Mouse (Mus musculus): ENCODE data around the gene Dis3l2.

Gene Dis3l2

DNA sequence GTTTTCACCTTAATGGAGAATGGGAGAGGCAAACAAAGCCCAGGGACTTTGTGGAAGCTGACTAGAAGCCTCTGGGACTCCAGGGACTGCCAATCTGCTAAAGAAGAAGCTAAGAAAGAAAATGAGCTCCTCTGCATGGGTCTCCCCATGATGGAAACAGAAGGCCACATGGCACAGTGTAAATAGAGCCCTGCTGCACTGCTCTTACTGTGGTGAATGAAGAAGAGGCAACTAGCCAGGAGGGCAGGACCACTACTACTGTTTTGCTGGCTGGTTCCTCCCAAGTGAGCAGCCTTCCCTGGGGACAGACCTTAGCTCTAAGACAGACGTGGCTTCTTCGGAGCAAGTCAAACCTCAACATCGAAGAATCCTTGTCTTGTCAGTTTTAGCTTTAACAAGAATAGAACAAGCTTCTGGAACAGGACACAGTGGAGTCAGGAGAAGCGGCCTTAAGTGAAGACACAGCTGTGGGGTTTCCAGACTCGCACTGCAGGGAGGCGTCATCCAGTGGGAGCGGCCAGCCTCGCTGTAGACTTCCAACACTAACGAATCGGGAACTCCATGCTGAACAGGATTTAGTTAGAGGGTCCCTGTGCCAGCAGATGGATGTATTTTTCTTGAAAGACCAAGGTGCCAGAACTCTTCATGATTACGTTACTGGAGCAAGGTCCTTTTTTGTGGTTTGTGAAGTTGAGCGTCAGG is 307.2 kb downstream of the Dis3l2 start:
- DNase-seq (ENCODE audit: low read depth, low spot score): no peak

- no peak for DNase-seq (ENCODE audit: low read depth, low spot score)
Observed at GRCm38 (mm10) chr1:87011718-87012117, 308.1 kb downstream of the Dis3l2 start.

- DNase-seq (ENCODE audit: low read depth, low spot score): no peak
Observed at GRCm38 (mm10) chr1:87012606-87013005, 309.0 kb downstream of the Dis3l2 start.

DNA sequence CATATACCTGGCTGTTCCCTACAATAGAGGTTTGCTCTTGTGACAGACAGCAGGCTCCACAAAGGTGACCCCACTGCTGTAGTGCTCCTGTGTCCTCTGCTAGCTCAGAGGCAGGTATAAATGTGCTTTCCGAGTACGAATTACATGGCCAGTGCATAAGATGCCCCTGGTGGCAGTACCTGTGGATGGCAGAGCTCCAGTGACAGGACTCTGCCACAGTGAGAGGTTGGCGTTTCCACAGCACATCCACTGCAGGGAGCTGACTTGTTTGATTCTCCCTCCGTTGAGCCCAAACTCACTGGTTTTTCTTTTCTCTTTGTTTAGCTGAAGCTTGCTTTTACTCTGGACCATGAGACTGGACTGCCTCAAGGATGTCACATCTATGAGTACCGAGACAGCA is 317.1 kb downstream of the Dis3l2 start:
- DNase-seq (ENCODE audit: low read depth, low spot score): no peak

DNA sequence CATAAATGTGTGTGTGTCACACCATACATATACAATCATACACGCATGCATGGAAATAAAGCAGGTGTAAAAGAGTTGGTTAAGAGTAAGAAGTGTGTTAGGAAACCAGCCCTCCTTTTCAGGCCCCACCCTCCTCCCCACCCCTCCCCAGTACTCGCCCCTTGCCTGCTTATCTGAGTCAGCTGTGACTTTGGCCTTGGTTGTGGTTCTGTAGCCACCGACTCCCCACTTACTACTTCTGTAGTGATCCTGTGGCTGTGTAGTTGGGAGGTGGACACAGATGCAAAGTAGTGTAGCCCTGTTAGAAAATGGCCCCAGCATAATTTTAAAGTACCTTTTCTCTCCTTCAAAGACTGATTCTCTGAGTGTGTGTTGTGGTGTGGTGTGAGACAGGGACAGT is 318.0 kb downstream of the Dis3l2 start:
- no peak for DNase-seq (ENCODE audit: low read depth, low spot score)

- DNase-seq (ENCODE audit: low read depth, low spot score): no peak
Observed at GRCm38 (mm10) chr1:87023291-87024170, 319.9 kb downstream of the Dis3l2 start.

- DNase-seq (ENCODE audit: low read depth, low spot score): no peak
Observed at GRCm38 (mm10) chr1:87025021-87025420, 321.4 kb downstream of the Dis3l2 start.

GRCm38 (mm10) chr1:87028786-87029185 is 325.2 kb downstream of the Dis3l2 start:
- DNase-seq (ENCODE audit: low read depth, low spot score): no peak

GRCm38 (mm10) chr1:87030652-87031051 is 327.0 kb downstream of the Dis3l2 start:
- DNase-seq (ENCODE audit: low read depth, low spot score): peak; percentile 57

DNA sequence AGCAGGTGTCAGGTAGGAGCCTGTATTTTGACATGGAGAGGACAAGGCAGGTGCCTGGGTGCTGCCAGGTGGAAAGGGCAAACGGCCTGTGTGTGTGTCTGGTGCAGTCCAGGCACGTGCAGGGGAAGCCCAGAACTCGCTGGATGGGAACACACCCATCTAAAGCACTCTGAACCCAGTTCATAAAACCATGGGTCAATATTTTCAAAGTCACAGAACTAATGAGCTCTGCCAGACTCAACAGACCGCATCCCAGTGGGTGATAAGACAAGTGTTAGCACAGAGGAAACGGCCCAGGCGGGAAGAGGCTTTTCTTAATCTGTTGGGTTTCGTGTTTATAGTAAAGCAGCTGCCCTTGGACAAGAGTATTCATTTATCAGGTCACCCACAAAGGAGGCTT is 328.9 kb downstream of the Dis3l2 start:
- no peak for DNase-seq (ENCODE audit: low read depth, low spot score)

GRCm38 (mm10) chr1:87035532-87036161 is 332.0 kb downstream of the Dis3l2 start:
- DNase-seq (ENCODE audit: low read depth, low spot score): peak; percentile 68

DNA sequence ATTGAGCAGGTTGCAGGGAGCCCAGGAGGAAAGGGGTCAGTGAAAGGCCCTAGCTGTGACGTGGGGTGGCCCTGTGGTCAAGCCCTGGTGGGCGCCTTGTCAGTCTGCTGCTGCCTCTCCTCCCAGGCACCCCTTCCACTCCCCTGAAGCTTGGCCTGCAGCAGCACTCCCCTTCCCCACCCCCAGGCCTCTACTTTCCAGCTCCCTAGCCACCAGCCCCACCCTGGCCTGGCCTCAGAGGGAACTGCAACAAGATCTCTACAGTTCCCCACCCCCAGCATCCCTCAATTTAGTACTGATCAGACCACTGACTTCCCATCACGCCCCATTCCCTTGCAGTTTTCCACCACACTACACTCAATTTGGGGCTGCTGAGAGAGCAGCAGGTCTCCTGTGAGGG is 332.7 kb downstream of the Dis3l2 start:
- no peak for DNase-seq (ENCODE audit: low read depth, low spot score)

DNA sequence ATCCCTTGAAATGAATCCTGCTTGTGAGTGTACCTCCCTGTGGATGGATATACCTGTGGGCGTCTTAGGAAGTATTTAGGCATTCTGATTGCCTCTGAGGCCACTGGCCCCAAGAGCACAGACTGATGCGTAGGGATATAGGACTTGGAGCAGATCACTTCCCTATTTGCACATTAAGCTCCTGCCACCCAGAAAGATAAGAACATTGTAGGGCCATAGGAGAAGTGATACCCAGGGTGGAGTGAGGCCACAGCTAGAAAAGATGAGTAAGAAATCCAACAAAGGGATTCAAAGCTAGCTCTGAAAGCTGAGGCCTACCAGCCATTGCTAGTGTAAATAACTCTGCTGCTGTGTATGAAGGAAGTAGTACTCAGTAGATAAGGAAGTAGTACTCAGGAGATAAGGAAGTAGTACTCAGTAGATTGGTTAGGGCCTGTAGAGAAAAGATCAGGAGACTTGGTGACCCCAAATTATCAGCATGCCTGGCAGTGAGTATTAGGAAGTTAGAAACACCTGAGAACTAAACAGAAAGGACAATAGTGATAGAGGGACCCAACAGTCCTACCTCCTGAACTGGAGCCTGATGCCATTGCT is 335.0 kb downstream of the Dis3l2 start:
- no peak for DNase-seq (ENCODE audit: low read depth, low spot score)

GRCm38 (mm10) chr1:87041119-87041518 is 337.5 kb downstream of the Dis3l2 start:
- peak; percentile 65 for DNase-seq (ENCODE audit: low read depth, low spot score)

GRCm38 (mm10) chr1:87041814-87042438 is 338.3 kb downstream of the Dis3l2 start:
- DNase-seq (ENCODE audit: low read depth, low spot score): peak; percentile 81

DNA sequence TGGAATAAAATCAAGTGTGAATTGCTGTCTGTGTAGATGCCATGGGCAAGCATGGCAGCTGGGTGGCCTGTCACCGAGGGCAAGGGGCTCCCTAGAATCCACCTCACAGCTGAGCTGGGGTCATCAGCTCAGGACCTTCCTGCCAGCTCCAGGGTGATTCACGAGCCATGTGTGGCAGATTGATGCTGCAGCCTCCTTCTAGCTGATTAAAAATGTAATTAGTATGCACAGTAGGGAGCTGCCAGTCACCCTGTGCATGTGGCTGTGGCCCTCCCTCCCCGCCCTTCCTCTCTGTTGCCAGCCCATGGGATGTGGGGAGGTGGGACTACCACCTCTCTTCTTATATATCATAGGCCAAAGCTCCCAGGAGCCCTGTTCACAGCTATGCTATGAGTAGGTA is 346.5 kb downstream of the Dis3l2 start:
- no peak for DNase-seq (ENCODE audit: low read depth, low spot score)

GRCm38 (mm10) chr1:87050700-87051099 is 347.1 kb downstream of the Dis3l2 start:
- DNase-seq (ENCODE audit: low read depth, low spot score): no peak

DNA sequence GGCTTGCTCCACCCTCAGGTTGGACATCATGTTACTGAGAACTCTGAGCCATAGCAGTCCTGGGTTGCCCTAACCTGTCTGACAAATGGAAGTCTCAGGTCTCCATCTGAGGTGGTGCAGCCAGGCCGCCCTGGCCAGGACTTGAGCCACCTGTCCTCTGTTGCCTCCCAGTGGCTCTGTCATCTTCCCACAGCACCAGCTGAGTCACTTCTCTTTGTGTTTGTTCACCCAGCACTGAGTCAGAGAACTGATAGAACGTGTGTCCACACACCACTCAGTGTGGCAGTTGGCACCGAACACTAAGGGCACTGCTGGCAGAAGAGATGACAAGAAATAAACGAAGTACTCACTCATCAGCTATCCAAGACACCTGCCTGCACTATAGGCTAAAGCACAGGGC is 347.8 kb downstream of the Dis3l2 start:
- DNase-seq (ENCODE audit: low read depth, low spot score): no peak

GRCm38 (mm10) chr1:87057075-87057474 is 353.5 kb downstream of the Dis3l2 start:
- DNase-seq (ENCODE audit: low read depth, low spot score): no peak

- DNase-seq (ENCODE audit: low read depth, low spot score): no peak
Observed at GRCm38 (mm10) chr1:87059042-87059665, 355.5 kb downstream of the Dis3l2 start.

DNA sequence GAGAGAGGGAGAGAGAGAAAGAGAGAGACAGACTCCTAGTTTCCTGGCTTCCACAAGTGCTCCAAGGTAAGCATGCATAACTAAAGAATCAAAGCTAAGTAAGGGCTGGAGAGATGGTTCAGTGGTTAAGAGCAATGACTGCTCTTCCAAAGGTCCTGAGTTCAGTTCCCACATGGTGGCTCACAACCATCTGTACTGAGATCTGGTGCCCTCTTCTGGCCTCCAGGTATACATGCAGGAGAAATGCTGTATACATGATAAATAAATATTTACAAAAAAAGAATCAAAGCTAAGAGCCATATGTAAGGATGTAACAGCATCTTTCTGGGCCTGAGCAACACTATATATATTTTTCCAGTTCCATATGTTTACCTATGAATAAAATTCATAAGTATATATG is 357.3 kb downstream of the Dis3l2 start:
- DNase-seq (ENCODE audit: low read depth, low spot score): no peak
